Mouse (Mus musculus) spleen, adult 2 months (tissue): ENCODE measurements at regions not wholly inside any gene's neighbourhood (a gene's known extent, or its start where the extent isn't known, plus 50 kb on each side); places are given as distances from the start of the nearest gene placed in this dataset.

ENCODE experiments used
- CTCF ChIP-seq: fragments of 200-500 bp; IDR thresholded peaks from 2 replicates; pipeline ENCODE4 v1.5.1; 2011; ENCODE audit warnings: mild to moderate bottlenecking, inconsistent platforms; ENCODE audit not compliant: insufficient read depth, insufficient read length, insufficient replicate concordance; ENCODE audit errors: extremely low read depth
- POLR2A ChIP-seq: fragments of 200-500 bp; IDR thresholded peaks from 2 replicates; pipeline ENCODE4 v1.6.1; 2011; ENCODE audit warnings: low read depth, low read length, inconsistent platforms

DNA sequence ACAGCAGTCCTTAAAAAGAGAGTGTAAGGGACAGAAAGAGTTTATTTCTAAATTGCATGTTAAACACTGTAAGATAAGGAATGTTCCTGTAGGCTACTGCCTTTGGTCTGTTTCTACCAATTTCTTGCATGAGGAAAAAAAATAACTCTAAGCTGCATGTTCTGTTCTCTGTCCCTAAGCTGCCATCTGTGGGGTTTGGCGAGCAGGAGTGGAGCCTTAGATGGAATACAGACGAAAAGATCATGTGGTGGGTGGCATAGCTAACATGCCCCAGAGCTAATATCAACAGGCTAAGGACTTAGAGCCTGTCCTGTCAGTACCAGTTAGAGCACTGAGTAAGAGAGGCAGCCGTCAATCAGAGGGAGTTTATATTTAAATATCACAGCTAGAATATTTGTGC is 590.1 kb downstream of the Zfp706 start:
- TF ChIP-seq CTCF = no peak
- TF ChIP-seq POLR2A = no peak
